Mouse (Mus musculus) myocyte (in vitro differentiated cells): ENCODE measurements around the gene Frrs1l. TPM values are rescaled to one million over a fixed set of nuclear protein-coding genes. Genes with fewer than 3 reads are reported as not detected.

Source experiments
- H3K27me3 ChIP-seq: one replicate; pipeline ENCODE4 v1.6.1; 2011; ENCODE audit not compliant: control insufficient read depth, insufficient read depth, insufficient read length
- H3K36me3 ChIP-seq: one replicate; pipeline ENCODE4 v1.6.1; 2011; ENCODE audit not compliant: control insufficient read depth, insufficient read depth
- H3K4me2 ChIP-seq: one replicate; pipeline ENCODE4 v1.6.1; 2011; ENCODE audit warnings: low read depth, control low read depth
- H3K4me3 ChIP-seq: one replicate; pipeline ENCODE4 v1.5.1; 2011; ENCODE audit warnings: mild to moderate bottlenecking, control low read depth, moderate library complexity
- H3K79me2 ChIP-seq: one replicate; pipeline ENCODE4 v1.6.1; 2011; ENCODE audit not compliant: control insufficient read depth, insufficient read depth
- H3ac ChIP-seq: one replicate; pipeline ENCODE4 v1.6.1; 2011; ENCODE audit not compliant: control insufficient read depth, insufficient read length
- MAX ChIP-seq: IDR thresholded peaks from one replicate; pipeline ENCODE4 v1.6.1; 2011; ENCODE audit warnings: low read depth, mild to moderate bottlenecking, control low read depth
- MYOD1 ChIP-seq, 3 experiments: IDR thresholded peaks; one replicate each; pipeline ENCODE4 v1.6.1; 2011; ENCODE audit warnings: control low read depth in 2 of 3, low read depth in 2 of 3, mild to moderate bottlenecking in 2 of 3, moderate library complexity in 1 of 3; ENCODE audit not compliant: insufficient read length in 2 of 3, control insufficient read depth in 1 of 3
- TCF12 ChIP-seq: IDR thresholded peaks from one replicate; pipeline ENCODE4 v1.6.1; 2011; ENCODE audit warnings: mild to moderate bottlenecking, control low read depth; ENCODE audit not compliant: poor library complexity, insufficient read depth, severe bottlenecking
- polyA plus RNA-seq: library from polyadenylated mRNA; unstranded; fragments of >200 nt; fragmentation: generic; extraction: Trizol; gene quantifications from one replicate; pipeline ENCODE4 v1.2.1, GENCODE M21; 2012; ENCODE audit warnings: missing spikeins

Gene Frrs1l
- polyA plus RNA-seq, 1 experiment = not detected

- Histone ChIP-seq H3K4me2 (no peak overlapping the region), H3K4me3 (no peak overlapping the region), H3K79me2 (no peaks in the 10 kb centered on the region), H3K27me3 (no peaks in the 10 kb centered on the region), H3K36me3 (peaks cover 43% of the 10 kb centered on the region), H3ac (no peak overlapping the region)
- TF ChIP-seq MYOD1 (IDR thresholded peaks at IDR 0.05; ENCODE audit: control insufficient read depth in 1 of 3, insufficient read length in 2 of 3, low read depth in 2 of 3) = no peak
- TF ChIP-seq MAX = no peak
- no peak for TF ChIP-seq TCF12
Measured at GRCm38 (mm10) chr4:56907671-56908070, 82.5 kb downstream of the Frrs1l start.

Other genes with a start within 250 kb of the Frrs1l start
- gene Actl7b, start 248.9 kb downstream of the Frrs1l start, polyA plus RNA-seq = not detected
- gene Actl7a, start 247.0 kb downstream of the Frrs1l start, polyA plus RNA-seq = not detected
- gene Elp1, start 188.1 kb downstream of the Frrs1l start, polyA plus RNA-seq = 23.5 TPM
- 12.0 TPM for gene Fam206a, start 188.0 kb downstream of the Frrs1l start, polyA plus RNA-seq
- 4.3 TPM for gene Ctnnal1, start 125.2 kb downstream of the Frrs1l start, polyA plus RNA-seq
- 4.4 TPM for gene Tmem245, start 43.0 kb downstream of the Frrs1l start, polyA plus RNA-seq
- gene Epb41l4b, start 153.0 kb upstream of the Frrs1l start, polyA plus RNA-seq = 0.31 TPM